Comparison of ENCODE assay signal across 27 mouse cellular contexts in the genomic region with DNA sequence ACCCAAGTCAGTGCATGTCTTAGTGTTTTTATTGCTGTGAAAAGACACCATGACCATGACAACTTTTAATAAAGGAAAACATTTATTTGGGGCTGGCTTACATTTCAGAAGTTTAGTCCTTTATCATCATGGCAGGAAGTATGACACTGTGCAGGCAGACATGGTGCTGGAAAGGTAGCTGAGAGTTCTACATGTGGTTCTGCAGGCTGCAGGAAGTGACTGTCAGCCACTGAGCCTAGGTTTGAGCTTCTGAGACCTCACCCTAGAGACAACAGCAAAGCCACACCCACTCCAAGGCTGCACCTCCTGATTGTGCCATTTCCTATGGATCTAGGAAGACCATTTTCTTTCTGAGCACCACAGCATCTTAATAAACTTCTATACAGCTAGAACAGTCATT. TPM values are rescaled to one million over a fixed set of nuclear protein-coding genes. Genes with fewer than 3 reads are reported as not detected.
A peak's percentile ranks its signal among the peaks of the same experiment; 100 is the strongest.
DNase-seq lines count a peak whose midpoint lies in the region; ATAC-seq lines count a peak whose summit lies in the region.
"Had no signal": no experiment of that assay in that cellular context is flagged by ENCODE, and none has a peak within 500 bp of the region (broad histone marks: within the 10 kb centered on the region; RNA-seq: fewer than 3 reads in every experiment).

No protein-coding gene starts in this region.

- intact Hi-C loops in heart, postnatal 10 days (cut with DNase I): no loop called here

- peak; percentile 9 for DNase-seq in thymus, postnatal 14 days
- DNase-seq in thymus, postnatal 0 days (ENCODE audit: low spot score): no peak
- DNase-seq in naive thymus-derived CD4-positive, alpha-beta T cell, adult 2 months (ENCODE audit: low read depth): peak; percentile 48
- DNase-seq in right cerebral cortex, postnatal 10 days (ENCODE audit: low spot score in 2 of 2): no peak
- no peak for DNase-seq in heart, postnatal 10 days
- DNase-seq in embryo, embryonic 10.5 days (ENCODE audit: low spot score): no peak
- DNase-seq: adrenal gland, adult 2 months; adrenal gland, postnatal 10 days; adrenal gland, postnatal 25 days; B cell, adult 2 months; cerebellum, adult 11 months; cerebellum, adult 18-20 months; cerebellum, adult 8-10 months; cerebellum, adult 9-11 months; cerebellum, postnatal 14 days; cerebellum, postnatal 36 days; forebrain, postnatal 0 days had no signal

- peak; percentile 92 for ATAC-seq in CD4-positive, CD25-positive, alpha-beta regulatory T cell, adult 4 months
- ATAC-seq in activated CD4-positive, CD25-positive, alpha-beta regulatory T cell, adult 4 months: peak; percentile 80
- ATAC-seq: forebrain, embryonic 13.5 days; forebrain, embryonic 15.5 days; forebrain, postnatal 0 days had no signal

RNA-seq across cellular contexts. Expression of a gene that starts 20.4 kb away (rescaled TPM):
- polyA plus RNA-seq in thymus, postnatal 0 days (2015; fragmentation: Nextera tagmentation; extraction: Ambion mirVana): 23.5 and 35.6 TPM in 2 replicates
- 10 to 100 TPM; 45.5 to 57.4 TPM for polyA plus RNA-seq in CD4-positive, CD25-positive, alpha-beta regulatory T cell, adult 4 months (2017; shearing (Covaris generic))
- polyA plus RNA-seq in activated CD4-positive, CD25-positive, alpha-beta regulatory T cell, adult 4 months (2017; shearing (Covaris generic)): 10 to 100 TPM; 46.0 to 46.9 TPM
- total RNA-seq in heart, postnatal 10 days (2021): 10 to 100 TPM; 19.9 to 23.5 TPM

RNA-seq across cellular contexts. Expression of a gene that starts 48.8 kb away (rescaled TPM):
- not detected in 2 replicates for polyA plus RNA-seq in thymus, postnatal 0 days (2015; fragmentation: Nextera tagmentation; extraction: Ambion mirVana)
- polyA plus RNA-seq in CD4-positive, CD25-positive, alpha-beta regulatory T cell, adult 4 months (2017; shearing (Covaris generic)): not detected
- not detected for polyA plus RNA-seq in activated CD4-positive, CD25-positive, alpha-beta regulatory T cell, adult 4 months (2017; shearing (Covaris generic))
- total RNA-seq in heart, postnatal 10 days (2021): 100 to 1,000 TPM; 867 to 929 TPM
- total RNA-seq: adrenal gland, adult 2 months; adrenal gland, postnatal 25 days; common myeloid progenitor, adult 5-6 weeks; ES-E14; MEL had no signal
- polyA plus RNA-seq: adrenal gland, adult 2 months; embryonic facial prominence, embryonic 10.5 days; embryonic facial prominence, embryonic 12.5 days; forebrain, embryonic 11.5 days; forebrain, embryonic 13.5 days; forebrain, embryonic 15.5 days; forebrain, postnatal 0 days had no signal

Comparison
In these comparisons a context has a peak if more than half of its experiments do, and no peak if none do; other contexts are left out.
1. DNase-seq: peak in thymus, postnatal 14 days (single experiment) and naive thymus-derived CD4-positive, alpha-beta T cell, adult 2 months (single experiment); none in thymus, postnatal 0 days (single experiment), right cerebral cortex, postnatal 10 days (0 of 2), heart, postnatal 10 days (0 of 2) and embryo, embryonic 10.5 days (single experiment).